Mouse (Mus musculus) limb, embryonic 12.5 days (tissue): ENCODE measurements at regions not wholly inside any gene's neighbourhood (a gene's known extent, or its start where the extent isn't known, plus 50 kb on each side); places are given as distances from the start of the nearest gene placed in this dataset.

Experiments
- ATAC-seq: fragments of 200-750 bp; cut with Nextera tagmentation; 2 replicates; pipeline ENCODE4 v1.8.0; 2017; ENCODE audit warnings: low read depth, moderate TSS enrichment; ENCODE audit not compliant: insufficient number of reproducible peaks, insufficient read depth, low FRiP score, low TSS enrichment
- H3K27ac ChIP-seq: fragments of 300-500 bp; sonication (generic); 2 replicates; pipeline ENCODE4 v1.5.1; 2016; ENCODE audit warnings: mild to moderate bottlenecking, moderate library complexity
- H3K27me3 ChIP-seq: fragments of 300-500 bp; sonication (generic); 2 replicates; pipeline ENCODE4 v1.6.1; 2016; ENCODE audit warnings: mild to moderate bottlenecking, moderate library complexity
- H3K36me3 ChIP-seq: fragments of 300-500 bp; sonication (generic); 2 replicates; pipeline ENCODE4 v1.6.1; 2016; ENCODE audit warnings: mild to moderate bottlenecking, moderate library complexity
- H3K4me1 ChIP-seq: fragments of 300-500 bp; sonication (generic); replicated peaks from 2 replicates; pipeline ENCODE4 v1.6.1; 2016
- H3K4me2 ChIP-seq: fragments of 300-500 bp; sonication (generic); 2 replicates; pipeline ENCODE4 v1.6.1; 2016; ENCODE audit warnings: mild to moderate bottlenecking, moderate library complexity
- H3K4me3 ChIP-seq: fragments of 300-500 bp; sonication (generic); replicated peaks from 2 replicates; pipeline ENCODE4 v1.5.1; 2016; ENCODE audit warnings: mild to moderate bottlenecking
- H3K9ac ChIP-seq: fragments of 300-500 bp; sonication (generic); replicated peaks from 2 replicates; pipeline ENCODE4 v1.6.1; 2016; ENCODE audit warnings: mild to moderate bottlenecking, moderate library complexity
- H3K9me3 ChIP-seq: fragments of 300-500 bp; sonication (generic); 2 replicates; pipeline ENCODE4 v1.6.1; 2016; ENCODE audit warnings: mild to moderate bottlenecking, moderate library complexity
- WGBS: fragments of 180-500 bp; shearing (Covaris S2); methylation state at CpG from one replicate; pipeline ENCODE4 v1.1.7; 2016; 5-methylcytosine and 5-hydroxymethylcytosine counted together

GRCm38 (mm10) chr2:79086857-79087578 is 168.2 kb upstream of the Itga4 start:
- ATAC-seq = no peak
- H3K9me3 ChIP-seq = no peaks in the 10 kb centered on the region
- H3K27me3 ChIP-seq = no peaks in the 10 kb centered on the region
- H3K4me2 ChIP-seq = peak overlapping the region; percentile 45
- no peak overlapping the region; the same call in 1 of the 2 replicates for H3K4me3 ChIP-seq
- no peak overlapping the region for H3K27ac ChIP-seq
- WGBS = 35% methylated on average over 9 of the region's 9 CpGs
- no peaks in the 10 kb centered on the region for H3K36me3 ChIP-seq
- H3K4me1 ChIP-seq = peaks cover 6% of the 10 kb centered on the region; the same call in 1 of the 2 replicates
- H3K9ac ChIP-seq = no peak overlapping the region

GRCm38 (mm10) chr2:79087600-79088205 is 167.5 kb upstream of the Itga4 start:
- WGBS = 23% methylated on average over 9 of the region's 9 CpGs
- Histone ChIP-seq H3K4me1 (peaks cover 6% of the 10 kb centered on the region; the same call in 1 of the 2 replicates), H3K4me3 (no peak overlapping the region; the same call in 1 of the 2 replicates), H3K4me2 (peak overlapping the region; percentile 45), H3K27me3 (no peaks in the 10 kb centered on the region), H3K27ac (no peak overlapping the region), H3K9ac (no peak overlapping the region), H3K36me3 (no peaks in the 10 kb centered on the region), H3K9me3 (no peaks in the 10 kb centered on the region)
- no peak for ATAC-seq

GRCm38 (mm10) chr2:79090273-79090672 is 165.0 kb upstream of the Itga4 start:
- H3K9me3 ChIP-seq = no peaks in the 10 kb centered on the region
- no peak overlapping the region for H3K4me2 ChIP-seq
- no peak overlapping the region for H3K4me3 ChIP-seq
- H3K36me3 ChIP-seq = no peaks in the 10 kb centered on the region
- ATAC-seq = no peak
- 94% methylated on average over 2 of the region's 2 CpGs for WGBS
- no peak overlapping the region for H3K9ac ChIP-seq
- peaks cover 6% of the 10 kb centered on the region; the same call in 1 of the 2 replicates for H3K4me1 ChIP-seq
- H3K27ac ChIP-seq = no peak overlapping the region
- no peaks in the 10 kb centered on the region for H3K27me3 ChIP-seq

DNA sequence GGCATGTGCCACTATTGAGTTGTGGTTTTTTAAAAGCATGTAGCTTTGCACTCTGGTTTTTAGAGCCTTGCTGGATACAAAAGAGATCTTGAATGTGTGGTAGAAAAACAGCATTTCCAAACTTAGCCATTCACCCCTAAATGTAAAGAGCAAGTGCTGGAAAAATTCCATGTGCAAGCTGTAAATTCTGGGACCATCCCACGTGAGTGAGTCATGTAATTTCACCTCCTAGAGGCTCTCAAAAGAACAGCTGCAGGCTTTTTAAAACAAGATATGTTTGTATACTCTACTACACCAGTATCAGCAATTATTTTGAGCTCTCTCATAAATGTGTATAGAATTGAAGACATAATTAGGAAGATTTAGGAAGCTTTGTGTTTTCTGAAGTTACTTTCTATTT is 160.9 kb upstream of the Itga4 start:
- Histone ChIP-seq H3K4me3 (no peak overlapping the region), H3K27ac (0 out of 2 replicates have a peak overlapping the region, but pooled peaks have one; percentile 12), H3K4me2 (no peak overlapping the region), H3K4me1 (no peaks in the 10 kb centered on the region), H3K27me3 (no peaks in the 10 kb centered on the region), H3K36me3 (no peaks in the 10 kb centered on the region), H3K9ac (no peak overlapping the region), H3K9me3 (no peaks in the 10 kb centered on the region)
- no peak for ATAC-seq
- 23% methylated on average over 1 of the region's 1 CpGs for WGBS

DNA sequence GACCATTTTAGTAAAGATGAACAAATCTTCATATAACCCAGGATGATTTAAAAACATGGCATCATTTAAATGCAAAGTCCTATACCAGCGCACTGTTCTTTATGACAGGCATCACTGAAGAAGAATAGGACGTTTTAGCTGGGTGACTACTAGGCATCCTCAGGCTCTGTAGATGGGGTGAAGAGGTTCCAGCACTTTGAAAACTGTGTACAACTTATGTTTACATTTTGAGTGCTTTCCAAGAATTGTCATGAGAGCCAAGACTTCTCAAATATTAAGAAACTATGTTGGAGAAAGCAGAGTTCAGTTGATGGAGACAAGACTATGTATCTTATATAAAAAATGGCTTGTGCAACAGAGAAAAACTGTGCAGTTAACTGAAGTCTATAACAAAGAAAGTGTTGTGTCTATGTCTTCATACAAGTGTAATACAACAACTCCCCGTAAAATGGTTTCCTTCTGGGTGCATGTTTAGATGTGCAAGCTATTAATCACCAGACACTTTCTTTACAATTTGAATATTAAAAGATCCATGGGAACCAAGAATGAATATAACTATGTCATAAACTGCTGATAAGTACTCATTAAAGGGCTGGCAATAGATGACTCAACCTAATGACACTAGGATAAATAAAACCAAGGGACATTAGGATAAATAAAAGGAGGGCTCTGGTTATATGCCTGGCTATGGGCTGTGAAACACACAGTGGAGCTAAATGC is 158.5 kb upstream of the Itga4 start:
- ATAC-seq = no peak
- WGBS = 88% methylated on average over 3 of the region's 3 CpGs
- no peak overlapping the region for H3K4me2 ChIP-seq
- no peak overlapping the region for H3K4me3 ChIP-seq
- no peak overlapping the region for H3K9ac ChIP-seq
- H3K36me3 ChIP-seq = no peaks in the 10 kb centered on the region
- no peaks in the 10 kb centered on the region for H3K27me3 ChIP-seq
- H3K27ac ChIP-seq = no peak overlapping the region
- H3K4me1 ChIP-seq = no peaks in the 10 kb centered on the region
- H3K9me3 ChIP-seq = no peaks in the 10 kb centered on the region

DNA sequence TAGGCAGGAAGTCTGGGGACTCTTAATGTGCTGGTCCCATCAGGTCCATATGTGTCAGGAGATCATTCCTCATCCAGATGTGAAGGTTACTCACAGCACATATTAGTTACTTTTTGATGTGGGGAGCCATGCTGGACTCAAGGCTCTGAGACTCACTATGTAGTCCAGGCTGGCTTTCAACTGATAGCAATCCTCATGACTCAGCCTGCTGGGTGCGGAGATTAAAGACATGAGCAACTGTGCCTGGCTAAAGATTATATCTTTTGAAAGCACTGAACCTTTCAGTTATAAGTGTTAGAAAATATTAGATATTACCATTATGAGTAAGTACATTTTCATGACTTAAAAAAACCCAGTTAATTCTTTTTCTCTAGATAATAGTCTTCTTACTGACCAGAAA is 155.6 kb upstream of the Itga4 start:
- H3K9ac ChIP-seq = no peak overlapping the region
- no peak overlapping the region for H3K27ac ChIP-seq
- no peaks in the 10 kb centered on the region for H3K36me3 ChIP-seq
- WGBS = 84% methylated on average over 1 of the region's 1 CpGs
- H3K4me3 ChIP-seq = no peak overlapping the region
- H3K9me3 ChIP-seq = no peaks in the 10 kb centered on the region
- H3K4me1 ChIP-seq = no peaks in the 10 kb centered on the region
- H3K4me2 ChIP-seq = no peak overlapping the region
- ATAC-seq = no peak
- no peaks in the 10 kb centered on the region for H3K27me3 ChIP-seq

DNA sequence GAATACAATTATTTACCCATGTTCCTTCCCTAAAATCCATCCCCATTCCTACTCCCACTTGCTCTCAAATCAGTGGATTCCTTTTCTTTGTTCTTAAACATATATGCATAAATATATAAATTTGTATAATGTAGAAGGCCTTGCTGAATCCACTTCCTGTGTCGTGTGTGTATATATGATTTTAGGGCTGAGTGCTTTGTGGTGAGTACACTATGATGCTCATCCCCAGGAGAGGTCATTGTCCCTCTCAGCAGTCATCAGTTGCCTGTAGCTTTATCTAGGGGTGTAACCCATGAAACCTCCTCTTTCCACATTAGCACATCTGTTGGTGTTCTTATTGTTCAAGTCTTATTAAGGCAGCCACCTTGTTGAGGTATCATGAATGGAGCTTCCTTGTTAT is 143.6 kb upstream of the Itga4 start:
- Histone ChIP-seq H3K9ac (no peak overlapping the region), H3K4me3 (no peak overlapping the region), H3K27ac (no peak overlapping the region), H3K4me1 (no peaks in the 10 kb centered on the region), H3K9me3 (no peaks in the 10 kb centered on the region), H3K36me3 (no peaks in the 10 kb centered on the region), H3K27me3 (no peaks in the 10 kb centered on the region), H3K4me2 (no peak overlapping the region)
- 96% methylated on average over 1 of the region's 1 CpGs for WGBS
- ATAC-seq = no peak

DNA sequence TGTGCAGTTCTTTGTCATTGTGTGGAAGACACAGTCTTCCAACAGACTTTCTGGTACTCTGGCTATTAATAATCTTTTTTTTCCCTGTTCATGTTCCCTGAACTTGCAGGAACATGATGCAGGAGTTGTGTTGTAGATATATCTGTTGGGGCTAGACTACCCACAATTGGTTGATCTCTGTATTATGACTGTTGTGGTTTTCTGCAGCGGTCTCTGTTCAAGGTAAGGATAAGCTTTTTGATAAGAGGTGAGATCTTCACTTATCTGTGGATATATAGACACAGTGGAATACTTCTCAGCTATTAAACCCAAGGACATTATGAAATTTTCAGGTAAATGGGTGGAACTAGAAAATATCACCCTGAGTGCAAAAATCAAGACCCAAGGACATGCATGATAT is 143.2 kb upstream of the Itga4 start:
- no peak overlapping the region for H3K9ac ChIP-seq
- no peak for ATAC-seq
- no peak overlapping the region for H3K4me2 ChIP-seq
- H3K4me1 ChIP-seq = no peaks in the 10 kb centered on the region
- H3K9me3 ChIP-seq = no peaks in the 10 kb centered on the region
- H3K4me3 ChIP-seq = no peak overlapping the region
- H3K27me3 ChIP-seq = no peaks in the 10 kb centered on the region
- H3K36me3 ChIP-seq = no peaks in the 10 kb centered on the region
- WGBS = 81% methylated on average over 1 of the region's 1 CpGs
- H3K27ac ChIP-seq = no peak overlapping the region

GRCm38 (mm10) chr2:79120610-79121345 is 134.4 kb upstream of the Itga4 start:
- no peak overlapping the region for H3K4me3 ChIP-seq
- H3K4me2 ChIP-seq = no peak overlapping the region
- no peaks in the 10 kb centered on the region for H3K36me3 ChIP-seq
- ATAC-seq = no peak
- H3K27me3 ChIP-seq = no peaks in the 10 kb centered on the region
- no peak overlapping the region for H3K9ac ChIP-seq
- 92% methylated on average over 6 of the region's 6 CpGs for whole genome bisulfite sequencing
- H3K9me3 ChIP-seq = no peaks in the 10 kb centered on the region
- H3K4me1 ChIP-seq = no peaks in the 10 kb centered on the region
- H3K27ac ChIP-seq = no peak overlapping the region

DNA sequence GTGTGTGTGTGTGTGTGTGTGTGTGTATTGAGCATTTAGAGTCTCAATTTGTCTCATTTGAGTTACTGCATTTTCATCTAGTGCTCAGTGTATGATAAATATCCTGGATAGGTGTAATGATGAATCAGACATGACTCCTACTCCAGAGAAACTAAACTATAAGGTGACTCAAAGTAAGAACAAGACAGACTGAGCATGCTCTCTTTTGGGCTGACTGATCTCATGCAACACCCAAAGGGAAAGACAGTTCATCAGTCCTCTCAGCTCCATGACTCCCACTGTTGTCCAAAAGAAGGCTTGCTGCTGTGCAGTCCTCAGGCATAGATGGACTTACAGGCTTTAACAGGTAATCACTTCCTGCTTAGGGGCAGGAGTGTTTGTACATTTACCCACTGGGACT is 132.7 kb upstream of the Itga4 start:
- no peak overlapping the region for H3K27ac ChIP-seq
- no peaks in the 10 kb centered on the region for H3K36me3 ChIP-seq
- H3K9ac ChIP-seq = no peak overlapping the region
- H3K4me2 ChIP-seq = no peak overlapping the region
- ATAC-seq = no peak
- no peaks in the 10 kb centered on the region for H3K27me3 ChIP-seq
- H3K9me3 ChIP-seq = no peaks in the 10 kb centered on the region
- no peaks in the 10 kb centered on the region for H3K4me1 ChIP-seq
- H3K4me3 ChIP-seq = no peak overlapping the region
